Mouse (Mus musculus): Measurements from ENCODE around the gene Srsf7.

DNA sequence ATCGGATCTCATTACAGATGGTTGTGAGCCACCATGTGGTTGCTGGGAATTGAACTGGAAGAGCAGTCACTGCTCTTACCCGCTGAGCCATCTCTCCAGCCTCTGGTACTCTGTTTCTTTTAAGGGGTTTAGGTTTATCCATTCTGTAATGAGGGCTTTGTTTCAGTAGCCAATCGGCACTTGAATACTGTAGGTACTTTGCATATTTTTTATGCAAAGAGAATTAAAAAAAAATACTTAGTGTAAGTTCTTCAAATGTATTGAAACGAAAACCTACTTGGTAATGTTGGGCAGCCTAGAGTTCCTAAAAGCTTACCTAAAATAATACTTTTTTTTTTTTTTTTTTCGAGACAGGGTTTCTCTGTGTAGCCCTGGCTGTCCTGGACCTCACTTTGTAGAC is 30.4 kb upstream of the Srsf7 start:
- TF ChIP-seq POLR2A (IDR thresholded peaks at IDR 0.05; ENCODE audit: insufficient read depth, low read length) (no peak), CTCF (IDR thresholded peaks at IDR 0.05; ENCODE audit: low read depth, low read length) (no peak), EP300 (IDR thresholded peaks at IDR 0.05; ENCODE audit: insufficient read depth, low read depth, low read length) (no peak)

Measured in ES-Bruce4 (cell line).